Mouse (Mus musculus): ENCODE measurements around the gene Izumo3. TPM values are rescaled to one million over a fixed set of nuclear protein-coding genes. Genes with fewer than 3 reads are reported as not detected.
"Not testable (repeated sequence)": the region's sequence is repeated elsewhere in the genome, so short reads cannot be mapped to it uniquely, and the experiment has no call there.

Gene Izumo3
- not detected in 2 replicates for total RNA-seq (2017)

GRCm38 (mm10) chr4:92147134-92147533, at the start of gene Izumo3:
Gene Izumo3 (minus strand): TSS chr4:92147234.
- no peak for ATAC-seq (ENCODE audit: extremely low read depth, insufficient number of reproducible peaks, low FRiP score, poor library complexity, severe bottlenecking)

GRCm38 (mm10) chr4:92191649-92192048, 44.6 kb upstream of the Izumo3 start, which contains the start of gene Gm12666:
Gene Gm12666 (minus strand): TSS chr4:92191749.
- not testable (repeated sequence) for ATAC-seq (ENCODE audit: extremely low read depth, insufficient number of reproducible peaks, low FRiP score, poor library complexity, severe bottlenecking)

GRCm38 (mm10) chr4:92152646-92153045, 5.6 kb upstream of the Izumo3 start:
- no peak for ATAC-seq (ENCODE audit: extremely low read depth, insufficient number of reproducible peaks, low FRiP score, poor library complexity, severe bottlenecking)

GRCm38 (mm10) chr4:92111390-92111988, 35.5 kb downstream of the Izumo3 start:
- ATAC-seq (ENCODE audit: extremely low read depth, insufficient number of reproducible peaks, low FRiP score, poor library complexity, severe bottlenecking): no peak

- ATAC-seq (ENCODE audit: extremely low read depth, insufficient number of reproducible peaks, low FRiP score, poor library complexity, severe bottlenecking): no peak
These were observed 49.6 kb downstream of the Izumo3 start for GRCm38 (mm10) chr4:92097386-92097785.

GRCm38 (mm10) chr4:92095951-92096350, 51.1 kb downstream of the Izumo3 start:
- no peak for ATAC-seq (ENCODE audit: extremely low read depth, insufficient number of reproducible peaks, low FRiP score, poor library complexity, severe bottlenecking)

Other genes starting within 250 kb of the Izumo3 start
- gene Gm12666, start 44.5 kb upstream of the Izumo3 start, total RNA-seq (2017): not detected in 2 replicates

Data from neutrophil, adult 5-6 weeks (primary cell).